Mouse (Mus musculus) ES-Bruce4 (cell line): Measurements from ENCODE around the gene Tac2.

Source experiments
- CTCF ChIP-seq: IDR thresholded peaks from one replicate; pipeline ENCODE4 v1.8.1; 2011; ENCODE audit warnings: low read depth, low read length
- POLR2A ChIP-seq: IDR thresholded peaks from one replicate; pipeline ENCODE4 v1.8.1; 2011; ENCODE audit warnings: low read length; ENCODE audit not compliant: insufficient read depth

GRCm38 (mm10) chr10:127679208-127679607 is 45.1 kb upstream of the Tac2 start:
- no peak for TF ChIP-seq POLR2A
- no peak for TF ChIP-seq CTCF
